Mouse (Mus musculus): ENCODE results near the gene Enox1.

DNA sequence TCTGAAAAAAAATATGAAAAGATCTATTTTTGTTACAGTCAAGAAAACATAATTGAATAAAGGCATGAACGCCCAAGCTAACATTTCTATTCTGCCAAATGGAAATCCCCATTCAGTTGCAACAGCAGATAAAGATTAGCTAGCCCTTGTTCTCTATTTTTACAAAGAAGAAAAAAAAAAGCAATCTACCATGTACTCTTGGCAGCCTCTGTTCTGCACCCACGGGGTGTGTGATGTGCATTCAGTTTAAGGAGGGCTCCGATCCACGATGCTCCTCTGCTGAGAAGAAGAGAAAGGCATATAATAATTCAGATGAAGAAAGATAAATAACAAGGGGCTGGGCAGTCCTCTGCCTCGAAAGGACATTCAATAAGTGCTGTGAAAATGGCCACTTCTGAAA lies 403.2 kb downstream of the Enox1 start:
- TF ChIP-seq CTCF (conservative IDR thresholded peaks at IDR 0.05; ENCODE audit: low read length) (no peak), NANOG (IDR thresholded peaks at IDR 0.05; ENCODE audit: borderline replicate concordance, low read length) (no peak), POU5F1 (IDR thresholded peaks at IDR 0.05; ENCODE audit: borderline replicate concordance, low read length) (no peak)
